Mouse (Mus musculus): ENCODE measurements around the gene Tex264. TPM values are rescaled to one million over a fixed set of nuclear protein-coding genes. Genes with fewer than 3 reads are reported as not detected.

The Tex264 gene
- polyA plus RNA-seq, 1 experiment from 2014 or later = 30.0 TPM

- no peak for ATAC-seq (ENCODE audit: low FRiP score)
- H3K4me1 ChIP-seq (replicated peaks; ENCODE audit: control insufficient read depth, insufficient read depth, low read length) = no peaks in the 10 kb centered on the region
- DNase-seq (ENCODE audit: low spot score) = no peak
- no peak overlapping the region for H3K4me3 ChIP-seq (ENCODE audit: low read depth, low read length)
- H3K9me3 ChIP-seq (ENCODE audit: control insufficient read depth, low read length) = no peaks in the 10 kb centered on the region
- no peaks in the 10 kb centered on the region for H3K27me3 ChIP-seq (ENCODE audit: control insufficient read depth, insufficient read depth, low read length)
- no peaks in the 10 kb centered on the region for H3K36me3 ChIP-seq (ENCODE audit: control insufficient read depth, insufficient read depth, low read length)
- 82% methylated on average over 4 of the region's 4 CpGs for WGBS
- H3K4me2 ChIP-seq (replicated peaks; ENCODE audit: low read depth, low read length) = no peak overlapping the region
- H3K27ac ChIP-seq (ENCODE audit: low read depth, low read length) = no peak overlapping the region
- H3K9ac ChIP-seq (ENCODE audit: low read depth, low read length) = no peak overlapping the region
These were observed 75.0 kb downstream of the Tex264 start for GRCm38 (mm10) chr9:106610727-106611126.

Other genes starting within 250 kb of the Tex264 start
- 26.4 and 30.3 TPM in 2 replicates for gene Acy1, start 247.6 kb downstream of the Tex264 start, polyA plus RNA-seq (2014; fragmentation: Nextera tagmentation; extraction: Ambion mirVana)
- 4.2 and 6.0 TPM in 2 replicates for gene Abhd14b, start 238.5 kb downstream of the Tex264 start, polyA plus RNA-seq (2014; fragmentation: Nextera tagmentation; extraction: Ambion mirVana)
- gene Abhd14a, start 238.2 kb downstream of the Tex264 start, polyA plus RNA-seq (2014; fragmentation: Nextera tagmentation; extraction: Ambion mirVana) = 31.2 and 34.7 TPM in 2 replicates
- 222 and 249 TPM in 2 replicates for gene Pcbp4, start 232.6 kb downstream of the Tex264 start, polyA plus RNA-seq (2014; fragmentation: Nextera tagmentation; extraction: Ambion mirVana)
- gene Gpr62, start 220.0 kb downstream of the Tex264 start, polyA plus RNA-seq (2014; fragmentation: Nextera tagmentation; extraction: Ambion mirVana) = 0.22 and 0.29 TPM in 2 replicates
- 41.3 and 42.2 TPM in 2 replicates for gene Rrp9, start 210.0 kb downstream of the Tex264 start, polyA plus RNA-seq (2014; fragmentation: Nextera tagmentation; extraction: Ambion mirVana)
- gene Parp3, start 209.0 kb downstream of the Tex264 start, polyA plus RNA-seq (2014; fragmentation: Nextera tagmentation; extraction: Ambion mirVana) = 0.54 and 1.4 TPM in 2 replicates
- not detected in 2 replicates for gene Iqcf1, start 186.0 kb downstream of the Tex264 start, polyA plus RNA-seq (2014; fragmentation: Nextera tagmentation; extraction: Ambion mirVana)
- gene Iqcf5, start 171.4 kb downstream of the Tex264 start, polyA plus RNA-seq (2014; fragmentation: Nextera tagmentation; extraction: Ambion mirVana) = not detected in 2 replicates
- not detected in 2 replicates for gene Iqcf3, start 124.3 kb downstream of the Tex264 start, polyA plus RNA-seq (2014; fragmentation: Nextera tagmentation; extraction: Ambion mirVana)
- gene Iqcf4, start 114.9 kb downstream of the Tex264 start, polyA plus RNA-seq (2014; fragmentation: Nextera tagmentation; extraction: Ambion mirVana) = not detected in 2 replicates
- gene Iqcf6, start 59.3 kb downstream of the Tex264 start, polyA plus RNA-seq (2014; fragmentation: Nextera tagmentation; extraction: Ambion mirVana) = not detected in 2 replicates
- gene Grm2, start 29.8 kb downstream of the Tex264 start, polyA plus RNA-seq (2014; fragmentation: Nextera tagmentation; extraction: Ambion mirVana) = 9.5 and 9.7 TPM in 2 replicates
- gene Rad54l2, start 103.3 kb upstream of the Tex264 start, polyA plus RNA-seq (2014; fragmentation: Nextera tagmentation; extraction: Ambion mirVana) = 6.3 and 8.8 TPM in 2 replicates
- gene Dcaf1, start 135.9 kb upstream of the Tex264 start, polyA plus RNA-seq (2014; fragmentation: Nextera tagmentation; extraction: Ambion mirVana) = 30.4 and 32.1 TPM in 2 replicates
- 24.0 and 24.5 TPM in 2 replicates for gene Rbm15b, start 201.5 kb upstream of the Tex264 start, polyA plus RNA-seq (2014; fragmentation: Nextera tagmentation; extraction: Ambion mirVana)
- 305 and 309 TPM in 2 replicates for gene Manf, start 206.1 kb upstream of the Tex264 start, polyA plus RNA-seq (2014; fragmentation: Nextera tagmentation; extraction: Ambion mirVana)

All from hindbrain, embryonic 11.5 days (tissue).